Mouse (Mus musculus) megakaryocyte, embryonic 14.5 days (primary cell): ENCODE data around the gene Tpra1. TPM values are rescaled to one million over a fixed set of nuclear protein-coding genes. Genes with fewer than 3 reads are reported as not detected.
A peak's percentile ranks its signal among the peaks of the same experiment; 100 is the strongest.

ENCODE experiments used
- H3K27me3 ChIP-seq: replicated peaks from 2 replicates; pipeline ENCODE3; 2012; ENCODE audit warnings: inconsistent platforms
- H3K36me3 ChIP-seq: replicated peaks from 2 replicates; pipeline ENCODE3; 2012; ENCODE audit warnings: low read length, inconsistent platforms, mixed read lengths
- H3K4me1 ChIP-seq: 2 replicates; pipeline ENCODE4 v1.6.1; 2012; ENCODE audit warnings: inconsistent platforms
- H3K4me3 ChIP-seq: replicated peaks from 2 replicates; pipeline ENCODE3; 2012; ENCODE audit warnings: moderate library complexity, mild to moderate bottlenecking, inconsistent platforms
- H3K9me3 ChIP-seq: 2 replicates; pipeline ENCODE4 v1.6.1; 2012; ENCODE audit warnings: inconsistent platforms
- FLI1 ChIP-seq: IDR thresholded peaks from 2 replicates; pipeline ENCODE4 v1.6.1; 2012; ENCODE audit warnings: low read length, inconsistent platforms, mixed read lengths
- GATA1 ChIP-seq: IDR thresholded peaks from 3 replicates; pipeline ENCODE4 v1.6.1; 2012; ENCODE audit warnings: mixed read lengths, low read length, inconsistent platforms, borderline replicate concordance
- polyA plus RNA-seq: library from polyadenylated mRNA; stranded (reverse); fragments of >175 nt; gene quantifications from 2 replicates; pipeline ENCODE4 v1.2.3, GENCODE M21; 2012; ENCODE audit warnings: low replicate concordance; ENCODE audit not compliant: insufficient read depth

Tpra1 gene
- polyA plus RNA-seq, result 102 and 155 TPM in 2 replicates

DNA sequence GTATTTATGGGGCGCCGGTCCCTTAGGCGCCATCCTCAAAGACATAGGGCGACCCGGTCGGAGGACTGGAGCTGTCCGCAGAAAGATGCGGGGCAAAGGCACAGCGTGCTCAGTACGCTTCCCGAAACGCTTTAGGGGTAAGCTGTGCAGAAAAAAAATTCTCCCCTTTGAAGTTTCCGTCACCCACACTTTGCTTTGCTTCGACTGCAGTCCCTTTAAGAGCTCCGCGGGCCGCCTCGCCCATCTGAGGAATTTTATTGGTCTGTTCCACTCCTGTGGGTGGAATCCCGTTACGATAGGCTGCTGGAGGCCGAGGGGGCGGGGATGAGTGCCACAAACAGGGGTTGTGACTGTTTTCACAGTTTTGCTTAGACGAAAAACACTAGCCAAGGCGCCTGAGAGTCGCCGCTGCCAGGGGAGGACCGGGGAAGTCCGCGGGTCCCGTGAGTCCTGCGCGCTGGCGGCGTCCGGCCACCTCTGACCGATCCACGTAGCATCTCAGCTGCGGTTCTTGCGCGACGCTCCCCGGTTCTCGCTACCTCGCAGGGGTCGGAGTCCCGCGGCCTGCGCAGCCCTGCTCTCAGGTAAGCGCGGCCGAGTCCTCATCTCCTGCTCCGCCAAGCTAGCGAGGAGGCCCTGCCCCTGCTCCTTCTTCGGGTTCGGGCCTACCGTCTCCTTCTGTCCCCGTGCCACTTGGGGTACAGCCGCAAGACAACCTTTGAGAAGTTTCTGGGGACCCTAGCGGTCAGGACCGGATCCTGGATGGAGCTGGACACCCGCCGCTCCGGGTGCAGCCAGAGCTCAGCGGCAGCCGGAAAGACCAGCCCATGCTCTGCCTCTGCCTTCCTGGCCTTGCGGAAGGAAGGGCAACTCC, at the start of gene Tpra1:
TSS of gene Tpra1 (plus strand) at position 305 of the 874 bp plus-strand sequence.
- Histone ChIP-seq H3K4me1 (peaks cover 85% of the 10 kb centered on the region), H3K27me3 (no peaks in the 10 kb centered on the region), H3K36me3 (peaks cover 29% of the 10 kb centered on the region), H3K4me3 (peak within 1 kb of the TSS; percentile 96), H3K9me3 (no peaks in the 10 kb centered on the region)
- no peak for TF ChIP-seq FLI1

DNA sequence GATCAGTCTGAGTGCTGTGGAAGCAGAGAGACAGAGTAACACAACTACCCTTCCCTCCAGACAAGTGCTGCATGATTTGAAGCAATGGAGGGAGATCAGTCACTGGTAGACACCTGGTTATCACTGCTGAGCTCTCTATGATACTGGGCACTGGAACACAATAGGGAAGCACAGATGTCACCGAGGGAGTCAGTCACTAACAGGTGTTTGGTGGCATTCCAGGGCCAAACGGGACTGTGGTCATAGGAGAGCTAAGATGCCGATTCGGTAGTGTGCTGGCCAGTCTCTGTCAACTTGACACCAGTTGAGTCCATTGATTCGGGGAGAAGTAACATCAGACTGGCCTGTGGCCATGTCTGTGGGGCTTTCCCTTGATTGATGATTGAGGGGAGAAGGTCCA, 47.5 kb upstream of the Tpra1 start:
- H3K36me3 ChIP-seq, result no peaks in the 10 kb centered on the region
- no peaks in the 10 kb centered on the region for H3K9me3 ChIP-seq
- TF ChIP-seq GATA1 (no peak), FLI1 (no peak)
- H3K27me3 ChIP-seq, result peaks cover 40% of the 10 kb centered on the region
- H3K4me1 ChIP-seq, result peaks cover 52% of the 10 kb centered on the region
- no peak overlapping the region for H3K4me3 ChIP-seq

DNA sequence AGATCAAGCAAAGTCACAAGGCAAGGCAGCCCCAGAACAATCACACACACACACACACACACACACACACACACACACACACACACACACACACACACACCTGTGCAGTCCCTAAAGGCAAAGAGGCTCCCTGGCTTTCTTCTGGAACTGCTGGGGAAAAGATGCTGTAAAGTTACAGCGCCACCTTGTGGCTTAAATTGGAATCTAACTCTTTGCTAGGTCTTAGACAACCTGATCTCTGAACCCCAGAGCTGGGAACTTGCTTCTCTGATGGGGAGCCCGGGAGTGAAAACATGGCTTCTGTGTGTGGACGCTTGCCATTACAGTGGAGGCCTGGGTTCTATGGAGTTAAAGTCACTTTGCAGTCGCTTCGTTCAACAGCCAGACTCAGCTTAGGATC, 46.4 kb upstream of the Tpra1 start:
- TF ChIP-seq FLI1, result no peak
- no peak for TF ChIP-seq GATA1
- Histone ChIP-seq H3K36me3 (no peaks in the 10 kb centered on the region), H3K9me3 (no peaks in the 10 kb centered on the region), H3K4me3 (no peak overlapping the region), H3K27me3 (peaks cover 48% of the 10 kb centered on the region), H3K4me1 (peaks cover 49% of the 10 kb centered on the region)

DNA sequence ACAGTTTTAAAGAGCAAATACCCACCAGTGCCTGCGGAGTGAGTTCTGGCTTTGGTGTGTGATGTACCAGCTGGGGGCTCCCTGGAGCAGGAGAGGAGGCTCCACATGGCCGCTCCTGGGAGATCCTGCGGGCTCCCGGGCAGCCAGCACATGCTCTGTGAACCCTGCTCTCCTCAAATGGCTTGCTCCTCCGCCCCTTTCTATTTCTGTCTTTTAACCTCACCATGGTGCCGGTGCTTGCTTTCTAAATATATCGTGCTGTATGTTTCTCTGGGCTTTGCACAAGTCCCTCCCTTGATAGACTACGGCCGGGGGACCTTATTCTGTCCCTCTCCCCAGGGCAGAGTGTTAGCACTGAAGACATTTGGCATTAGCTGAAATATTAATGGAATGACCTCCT, 44.8 kb upstream of the Tpra1 start:
- Histone ChIP-seq H3K27me3 (peaks cover 46% of the 10 kb centered on the region), H3K36me3 (no peaks in the 10 kb centered on the region), H3K4me1 (peaks cover 50% of the 10 kb centered on the region), H3K9me3 (peaks cover 3% of the 10 kb centered on the region), H3K4me3 (no peak overlapping the region)
- TF ChIP-seq FLI1 (no peak), GATA1 (no peak)

DNA sequence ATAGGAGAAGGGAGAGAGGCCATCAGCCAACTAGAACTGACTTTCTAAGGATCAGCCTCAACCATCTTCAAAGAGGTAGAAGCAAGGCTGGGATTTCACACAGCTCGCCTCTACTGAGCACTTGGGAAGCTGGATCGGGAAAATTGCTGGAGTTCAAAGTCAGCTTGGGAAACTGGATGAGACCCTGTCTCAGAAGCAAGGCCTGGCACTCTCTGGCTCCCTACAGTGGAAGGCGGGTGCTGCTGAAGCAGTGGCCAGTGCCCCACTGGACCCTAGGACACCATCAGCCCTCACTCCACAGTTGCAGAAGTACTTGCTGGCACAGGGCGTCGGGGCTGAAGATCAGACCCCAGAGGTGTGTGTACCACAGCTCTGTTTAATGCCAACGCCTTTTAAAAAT, 44.2 kb upstream of the Tpra1 start:
- peaks cover 46% of the 10 kb centered on the region for H3K27me3 ChIP-seq
- TF ChIP-seq GATA1 (no peak), FLI1 (no peak)
- H3K9me3 ChIP-seq, result peaks cover 3% of the 10 kb centered on the region

DNA sequence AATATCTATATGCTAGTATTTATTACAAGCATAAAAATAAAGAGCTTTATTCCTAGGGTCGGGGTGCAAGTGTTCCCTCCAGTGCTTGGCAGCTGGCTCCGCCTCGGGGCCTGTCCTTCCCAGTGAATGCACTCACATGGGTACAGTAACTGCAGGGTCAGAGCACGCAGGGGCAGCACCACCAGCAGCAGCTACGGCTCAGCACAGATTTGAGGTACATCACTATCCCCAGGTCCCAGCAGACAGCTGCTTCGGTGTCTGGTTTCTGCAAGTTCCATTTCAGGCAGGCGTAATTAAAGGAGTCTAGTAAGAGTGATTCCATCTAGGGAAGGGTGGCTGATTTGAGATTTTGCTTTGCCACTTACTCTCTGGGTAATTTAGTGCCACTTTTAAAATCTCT, 43.7 kb upstream of the Tpra1 start:
- Histone ChIP-seq H3K27me3 (peaks cover 51% of the 10 kb centered on the region), H3K4me3 (no peak overlapping the region)
- TF ChIP-seq FLI1, result no peak
- no peak for TF ChIP-seq GATA1

More for the DNA sequence above, 44.2 kb upstream of the Tpra1 start:
- Histone ChIP-seq H3K4me1 (peaks cover 50% of the 10 kb centered on the region), H3K4me3 (no peak overlapping the region), H3K36me3 (no peaks in the 10 kb centered on the region)

DNA sequence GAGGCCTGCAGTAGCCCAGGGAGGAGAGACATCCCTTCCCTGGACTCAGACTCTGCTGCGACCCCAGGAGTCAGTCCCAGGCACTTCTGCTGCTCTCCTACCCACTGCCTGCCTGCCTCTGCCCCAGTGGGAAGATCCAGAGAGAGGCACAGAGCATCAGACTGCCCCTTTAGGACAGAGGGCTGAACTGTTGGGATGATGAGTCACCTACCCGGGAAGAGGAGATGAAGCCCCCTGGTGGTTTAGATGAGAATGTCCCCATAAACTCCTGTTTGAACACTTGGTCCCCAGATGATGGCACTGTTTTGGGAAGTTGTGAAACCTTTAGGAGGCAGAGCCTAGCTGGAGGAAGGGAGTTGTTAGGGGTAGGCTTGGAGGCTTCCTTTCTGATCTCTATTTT, 41.1 kb upstream of the Tpra1 start:
- Histone ChIP-seq H3K9me3 (peaks cover 3% of the 10 kb centered on the region), H3K27me3 (peaks cover 55% of the 10 kb centered on the region), H3K4me1 (peaks cover 21% of the 10 kb centered on the region), H3K4me3 (peak overlapping the region; percentile 20), H3K36me3 (no peaks in the 10 kb centered on the region)
- no peak for TF ChIP-seq GATA1

More for the DNA sequence above, 43.7 kb upstream of the Tpra1 start:
- H3K36me3 ChIP-seq, result no peaks in the 10 kb centered on the region
- H3K9me3 ChIP-seq, result peaks cover 3% of the 10 kb centered on the region
- peaks cover 46% of the 10 kb centered on the region for H3K4me1 ChIP-seq

DNA sequence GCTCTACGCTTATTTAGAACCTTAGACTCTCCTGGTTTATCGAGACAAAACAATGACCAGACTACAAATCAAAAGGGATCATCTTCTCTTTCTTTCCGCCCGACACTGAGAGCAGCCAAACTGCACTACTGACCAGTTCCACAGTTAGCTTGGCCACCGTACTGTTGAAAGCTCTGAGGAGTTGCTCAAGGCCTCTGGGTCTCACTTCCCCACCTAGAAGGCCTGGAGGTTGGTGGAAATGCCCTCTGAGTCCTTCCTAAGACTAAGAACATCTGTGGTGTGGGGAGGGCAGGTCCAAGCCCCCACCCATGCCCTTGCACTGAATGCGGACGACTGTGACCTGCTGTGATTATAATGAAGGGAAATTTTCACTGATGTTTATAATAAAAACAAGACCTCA, 36.3 kb upstream of the Tpra1 start:
- Histone ChIP-seq H3K36me3 (no peaks in the 10 kb centered on the region), H3K4me3 (no peak overlapping the region), H3K4me1 (peaks cover 11% of the 10 kb centered on the region), H3K27me3 (peaks cover 59% of the 10 kb centered on the region), H3K9me3 (peaks cover 3% of the 10 kb centered on the region)
- TF ChIP-seq FLI1 (no peak), GATA1 (no peak)

DNA sequence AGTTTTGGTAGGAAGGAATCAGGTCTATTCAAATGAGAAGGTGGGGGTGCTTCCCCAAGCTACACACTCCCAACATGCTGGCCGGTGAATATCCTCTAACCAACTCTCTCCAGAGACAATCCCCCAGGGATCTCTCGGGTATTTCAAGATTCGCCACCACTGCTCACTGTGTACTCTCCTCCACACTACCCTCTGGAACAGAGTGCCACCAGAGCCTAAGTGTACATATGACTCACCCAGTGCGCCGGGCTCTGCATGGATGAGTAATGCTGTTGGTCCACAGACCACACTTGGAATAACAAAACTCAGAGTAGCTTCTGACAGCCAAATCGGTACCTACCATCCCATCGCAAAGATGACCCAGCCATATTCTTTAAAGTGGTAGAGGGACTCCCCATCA, 32.6 kb upstream of the Tpra1 start:
- H3K4me1 ChIP-seq, result peaks cover 15% of the 10 kb centered on the region
- H3K36me3 ChIP-seq, result peaks cover 4% of the 10 kb centered on the region
- H3K27me3 ChIP-seq, result peaks cover 89% of the 10 kb centered on the region
- no peak overlapping the region for H3K4me3 ChIP-seq
- TF ChIP-seq FLI1 (no peak), GATA1 (no peak)
- H3K9me3 ChIP-seq, result peaks cover 10% of the 10 kb centered on the region

DNA sequence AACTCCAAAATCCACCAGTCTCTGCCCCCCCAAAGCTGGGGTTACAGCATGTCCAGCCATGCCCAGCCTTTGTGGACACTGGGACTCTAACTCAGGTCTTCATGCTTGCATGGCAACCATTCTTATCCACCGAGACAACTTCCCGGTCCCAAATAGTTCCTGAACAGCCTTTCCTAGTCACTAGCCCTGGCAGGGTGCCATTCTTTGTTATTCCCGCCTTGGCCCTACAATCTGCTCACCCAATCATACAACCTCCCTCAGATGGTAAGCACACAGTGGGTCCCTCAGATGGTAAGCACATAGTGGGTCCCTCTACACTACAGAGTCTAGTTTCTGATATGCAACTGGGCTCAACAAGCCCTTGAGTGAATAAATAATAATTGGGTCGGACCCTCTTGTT, 31.5 kb upstream of the Tpra1 start:
- Histone ChIP-seq H3K27me3 (peaks cover 89% of the 10 kb centered on the region), H3K36me3 (peaks cover 4% of the 10 kb centered on the region), H3K9me3 (peaks cover 20% of the 10 kb centered on the region), H3K4me3 (no peak overlapping the region), H3K4me1 (peaks cover 24% of the 10 kb centered on the region)
- TF ChIP-seq FLI1 (no peak), GATA1 (no peak)
